Mouse (Mus musculus) heart, embryonic 14.5 days (tissue): ENCODE data around the gene Zfp112. TPM values are rescaled to one million over a fixed set of nuclear protein-coding genes. Genes with fewer than 3 reads are reported as not detected.

Experiments used
- ATAC-seq: fragments of 200-750 bp; cut with Nextera tagmentation; 2 replicates; pipeline ENCODE4 v1.8.0; 2017; ENCODE audit warnings: low read depth, moderate TSS enrichment; ENCODE audit not compliant: insufficient number of reproducible peaks, insufficient read depth, low FRiP score
- H3K27ac ChIP-seq, 2 experiments: fragments of 200-500 bp in 1 of 2; fragments of 300-500 bp in 1 of 2; sonication (generic) in 1 of 2; replicated peaks in 1 of 2; 2 replicates each; pipeline ENCODE4 v1.5.1; 2012 to 2014; ENCODE audit warnings: low read depth in 2 of 2, low read length in 2 of 2, control low read depth in 1 of 2, mild to moderate bottlenecking in 1 of 2, mixed read lengths in 1 of 2; ENCODE audit not compliant: control insufficient read depth in 1 of 2, insufficient read depth in 1 of 2
- H3K27me3 ChIP-seq: fragments of 300-500 bp; sonication (generic); 2 replicates; pipeline ENCODE4 v1.6.1; 2014; ENCODE audit warnings: mild to moderate bottlenecking, low read length, control low read depth; ENCODE audit not compliant: control insufficient read depth, insufficient read depth
- H3K36me3 ChIP-seq: fragments of 300-500 bp; sonication (generic); 2 replicates; pipeline ENCODE4 v1.6.1; 2014; ENCODE audit warnings: mild to moderate bottlenecking, control low read depth, low read length, mixed read lengths; ENCODE audit not compliant: control insufficient read depth, insufficient read depth
- H3K4me1 ChIP-seq, 2 experiments: fragments of 200-500 bp in 1 of 2; fragments of 300-500 bp in 1 of 2; sonication (generic) in 1 of 2; 2 replicates each; pipeline ENCODE4 v1.6.1; 2012 to 2014; ENCODE audit warnings: low read length in 2 of 2, control low read depth in 1 of 2, mixed read lengths in 1 of 2; ENCODE audit not compliant: control insufficient read depth in 2 of 2, insufficient read depth in 2 of 2
- H3K4me2 ChIP-seq: fragments of 300-500 bp; sonication (generic); 2 replicates; pipeline ENCODE4 v1.6.1; 2014; ENCODE audit warnings: mild to moderate bottlenecking, low read length
- H3K4me3 ChIP-seq, 2 experiments: fragments of 200-500 bp in 1 of 2; fragments of 300-500 bp in 1 of 2; sonication (generic) in 1 of 2; 2 replicates each; pipeline ENCODE4 v1.5.1; 2012 to 2014; ENCODE audit warnings: low read length in 2 of 2, mild to moderate bottlenecking in 2 of 2, control low read depth in 1 of 2, low read depth in 1 of 2, moderate library complexity in 1 of 2; ENCODE audit not compliant: control insufficient read depth in 1 of 2, insufficient read depth in 1 of 2
- H3K9ac ChIP-seq: fragments of 300-500 bp; sonication (generic); 2 replicates; pipeline ENCODE4 v1.6.1; 2014; ENCODE audit warnings: mild to moderate bottlenecking, low read length
- H3K9me3 ChIP-seq: fragments of 300-500 bp; sonication (generic); 2 replicates; pipeline ENCODE4 v1.6.1; 2016; ENCODE audit warnings: low read length, control low read depth; ENCODE audit not compliant: control insufficient read depth
- WGBS: fragments of 180-500 bp; shearing (Covaris S2); extraction: QIAGEN DNeasy Blood & Tissue Kit; methylation state at CpG from one replicate; pipeline ENCODE4 v1.1.7; 2014; 5-methylcytosine and 5-hydroxymethylcytosine counted together
- polyA plus RNA-seq: library from polyadenylated mRNA; unstranded; fragments of >200 nt; fragmentation: Nextera tagmentation; extraction: Ambion mirVana; gene quantifications from 2 replicates; pipeline ENCODE4 v1.2.1, GENCODE M21; 2014

Gene Zfp112
- polyA plus RNA-seq, 1 experiment from 2014 or later, result 5.3 TPM

DNA sequence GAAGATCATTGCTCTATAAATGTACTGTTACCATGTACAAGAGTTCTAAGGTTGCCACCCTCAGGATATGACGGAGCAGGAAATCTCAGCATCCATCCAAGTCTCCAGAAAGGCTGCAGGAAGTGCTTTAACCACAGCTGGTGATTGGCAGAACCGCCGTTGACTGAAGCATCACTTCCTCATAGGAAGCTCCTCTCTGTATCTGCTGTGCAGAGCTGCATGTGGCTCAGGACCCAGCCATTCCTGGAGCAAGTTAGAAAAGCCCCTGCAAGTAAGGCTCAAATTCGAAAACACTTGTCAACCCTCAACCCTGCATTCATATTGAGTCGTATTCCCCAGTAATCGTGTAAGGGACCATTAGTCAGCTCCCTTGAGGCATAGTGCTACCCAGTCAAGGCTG lies 30.5 kb downstream of the Zfp112 start:
- peaks cover 46% of the 10 kb centered on the region for H3K36me3 ChIP-seq
- no peaks in the 10 kb centered on the region for H3K4me1 ChIP-seq
- no peak overlapping the region for H3K4me3 ChIP-seq
- 89% methylated on average over 6 of the region's 6 CpGs for WGBS
- H3K27ac ChIP-seq, result no peak overlapping the region
- H3K9me3 ChIP-seq, result no peaks in the 10 kb centered on the region
- no peak for ATAC-seq
- H3K9ac ChIP-seq, result no peak overlapping the region
- no peak overlapping the region for H3K4me2 ChIP-seq
- no peaks in the 10 kb centered on the region for H3K27me3 ChIP-seq

DNA sequence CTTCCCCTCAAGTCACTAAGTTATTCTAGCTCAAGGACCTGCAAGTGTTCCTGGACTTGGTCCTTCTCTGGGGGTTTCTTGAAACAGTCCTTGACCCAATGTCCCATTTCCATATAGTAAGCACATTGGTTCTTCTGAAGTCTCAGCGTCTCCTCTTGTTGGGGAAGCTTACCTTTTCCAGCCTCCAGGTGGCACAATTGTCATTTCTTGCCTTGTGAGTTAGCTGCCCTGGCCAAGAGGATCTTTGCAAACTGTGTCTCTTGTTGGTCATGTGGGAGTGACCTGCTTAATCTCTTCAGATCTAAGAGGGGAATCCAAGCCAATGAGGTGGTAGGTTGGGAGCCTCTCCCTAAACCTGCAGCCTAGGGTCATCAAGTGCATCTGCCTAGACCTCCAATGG lies 41.2 kb downstream of the Zfp112 start:
- no peaks in the 10 kb centered on the region for H3K27me3 ChIP-seq
- no peak overlapping the region for H3K4me2 ChIP-seq
- whole genome bisulfite sequencing, result 3% methylated on average over 1 of the region's 1 CpGs
- no peaks in the 10 kb centered on the region for H3K36me3 ChIP-seq
- H3K9ac ChIP-seq, result no peak overlapping the region
- H3K4me1 ChIP-seq, result no peaks in the 10 kb centered on the region
- no peak for ATAC-seq
- no peak overlapping the region for H3K27ac ChIP-seq
- peaks cover 3% of the 10 kb centered on the region; the same call in 1 of the 2 replicates for H3K9me3 ChIP-seq
- H3K4me3 ChIP-seq, result no peak overlapping the region

DNA sequence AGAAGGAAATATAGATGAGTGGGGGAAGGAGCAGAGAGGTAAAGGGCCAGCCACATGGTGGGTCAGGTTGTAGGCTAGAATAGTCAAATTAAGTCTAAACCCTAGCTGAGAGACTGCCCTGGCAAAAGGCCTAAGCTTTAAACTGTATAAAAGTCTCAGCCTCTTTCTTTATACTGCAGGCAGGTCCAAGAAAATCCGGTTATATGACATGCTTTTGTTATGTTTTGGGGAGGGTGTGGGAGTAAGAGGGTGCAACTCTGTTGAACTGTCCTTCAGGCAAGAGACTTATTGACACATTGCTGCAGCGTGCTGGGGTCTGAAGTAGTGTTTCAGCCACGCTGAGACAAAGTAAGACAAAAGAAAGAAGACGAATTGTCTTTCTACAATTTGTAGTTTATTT lies 60.1 kb downstream of the Zfp112 start:
- Histone ChIP-seq H3K27ac (no peak overlapping the region), H3K4me2 (no peak overlapping the region), H3K4me1 (no peaks in the 10 kb centered on the region), H3K4me3 (no peak overlapping the region), H3K9me3 (no peaks in the 10 kb centered on the region), H3K27me3 (no peaks in the 10 kb centered on the region), H3K36me3 (no peaks in the 10 kb centered on the region), H3K9ac (no peak overlapping the region)
- 53% methylated on average over 4 of the region's 4 CpGs for WGBS
- no peak for ATAC-seq

DNA sequence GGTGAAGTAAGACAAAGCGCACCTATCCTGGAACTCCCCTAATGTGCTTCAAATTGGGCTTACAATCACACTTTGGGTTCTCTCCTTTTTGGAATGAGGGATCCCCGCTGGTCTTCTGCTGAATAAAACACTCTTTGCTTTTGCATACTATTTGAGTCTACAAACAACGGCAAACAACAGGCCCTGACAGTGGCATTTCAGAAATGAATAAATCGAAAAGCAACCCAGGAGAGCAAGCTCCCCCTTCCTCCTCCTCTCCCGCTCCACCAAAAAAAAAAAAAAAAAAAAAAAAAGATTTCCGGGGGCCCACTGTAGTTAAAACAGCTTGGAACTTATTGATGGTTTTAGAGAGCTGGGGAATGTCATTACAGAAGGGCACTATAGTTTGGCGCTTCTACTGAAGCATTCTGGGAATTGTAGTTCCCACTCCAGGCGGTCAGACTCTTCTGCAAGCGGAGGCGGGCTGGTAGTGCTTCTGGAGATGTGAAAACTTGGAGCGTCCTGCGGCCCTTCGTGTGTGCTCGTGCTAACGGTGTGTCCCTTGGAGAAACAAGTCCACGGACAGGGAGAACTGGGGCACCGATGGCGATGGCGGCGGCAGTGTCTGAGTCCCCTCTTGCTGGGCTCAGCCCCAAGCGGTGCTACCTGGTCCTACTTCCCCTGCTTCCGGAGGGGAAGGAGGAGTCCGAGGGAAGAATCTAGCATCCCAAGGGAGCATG lies 62.7 kb downstream of the Zfp112 start, which contains the start of gene Zfp114:
Gene Zfp114 (plus strand): TSS at position 443 of the 719 bp plus-strand sequence.
- Histone ChIP-seq H3K9me3 (no peaks in the 10 kb centered on the region), H3K9ac (peak within 1 kb of the TSS; percentile 77), H3K4me3 (peak within 1 kb of the TSS; percentile 63 to 88), H3K27me3 (no peaks in the 10 kb centered on the region), H3K36me3 (no peaks in the 10 kb centered on the region), H3K27ac (peak within 1 kb of the TSS in 1 of 2 experiments; percentile 66; a peak in 1 of 4 replicates), H3K4me2 (peak within 1 kb of the TSS; percentile 64), H3K4me1 (peaks cover 2 to 6% of the 10 kb centered on the region in 2 experiments; a peak in 2 of 4 replicates)
- 12% methylated on average over 23 of the region's 23 CpGs for whole genome bisulfite sequencing
- peak; percentile 56; the same call in 1 of the 2 replicates for ATAC-seq

DNA sequence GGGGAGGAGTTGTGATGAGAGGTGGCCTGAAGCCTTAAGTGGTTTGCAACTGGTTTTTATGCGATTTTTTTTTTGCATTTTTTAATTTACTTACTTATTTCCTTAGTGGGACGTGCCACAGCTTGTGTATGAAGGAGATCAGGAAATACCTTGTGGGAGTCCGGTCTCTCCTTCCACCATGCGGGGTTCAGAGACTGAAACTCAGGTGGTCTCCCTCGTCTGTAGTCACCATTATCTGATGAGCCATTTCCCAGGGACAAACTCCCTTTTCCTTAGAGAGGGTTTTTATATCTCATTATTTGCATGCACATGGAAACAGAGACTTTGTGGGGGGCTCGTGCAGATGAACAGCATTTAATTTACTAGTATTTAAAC lies 63.2 kb downstream of the Zfp112 start:
- H3K4me3 ChIP-seq, result peak overlapping the region; percentile 63 to 88
- H3K4me1 ChIP-seq, result peaks cover 2 to 6% of the 10 kb centered on the region in 2 experiments; a peak in 2 of 4 replicates
- H3K36me3 ChIP-seq, result no peaks in the 10 kb centered on the region
- H3K9ac ChIP-seq, result peak overlapping the region; percentile 77
- H3K27ac ChIP-seq, result 0 out of 4 replicates have a peak overlapping the region, but pooled peaks of 1 of the 2 experiments have one; percentile 66
- no peaks in the 10 kb centered on the region for H3K9me3 ChIP-seq
- H3K27me3 ChIP-seq, result no peaks in the 10 kb centered on the region
- peak overlapping the region; percentile 64 for H3K4me2 ChIP-seq
- WGBS, result 49% methylated on average over 6 of the region's 6 CpGs
- no peak for ATAC-seq

Other genes with a start within 250 kb of the Zfp112 start
- not detected in 2 replicates for gene Vmn1r177, start 245.9 kb upstream of the Zfp112 start, polyA plus RNA-seq
- not detected in 2 replicates for gene Vmn1r178, start 220.3 kb upstream of the Zfp112 start, polyA plus RNA-seq
- gene Vmn1r179, start 185.3 kb upstream of the Zfp112 start, polyA plus RNA-seq, result not detected in 2 replicates
- gene Vmn1r180, start 161.7 kb upstream of the Zfp112 start, polyA plus RNA-seq, result not detected in 2 replicates
- not detected in 2 replicates for gene Vmn1r181, start 137.7 kb upstream of the Zfp112 start, polyA plus RNA-seq
- gene V1rd19, start 110.6 kb upstream of the Zfp112 start, polyA plus RNA-seq, result not detected in 2 replicates
- gene Vmn1r183, start 59.1 kb upstream of the Zfp112 start, polyA plus RNA-seq, result not detected in 2 replicates
- gene Zfp180, start 30.4 kb upstream of the Zfp112 start, polyA plus RNA-seq, result 13.5 and 14.8 TPM in 2 replicates
- gene Zfp235, start 21.9 kb downstream of the Zfp112 start, polyA plus RNA-seq, result 8.7 and 9.3 TPM in 2 replicates
- gene Zfp114, start 62.7 kb downstream of the Zfp112 start, polyA plus RNA-seq, result 3.2 and 3.3 TPM in 2 replicates
- 6.6 and 7.1 TPM in 2 replicates for gene Zfp111, start 99.1 kb downstream of the Zfp112 start, polyA plus RNA-seq
- 2.3 and 3.4 TPM in 2 replicates for gene Zfp109, start 125.2 kb downstream of the Zfp112 start, polyA plus RNA-seq
- gene Zfp108, start 142.5 kb downstream of the Zfp112 start, polyA plus RNA-seq, result 2.2 and 2.5 TPM in 2 replicates
- gene Zfp93, start 158.1 kb downstream of the Zfp112 start, polyA plus RNA-seq, result 5.0 and 6.5 TPM in 2 replicates
- gene Zfp61, start 188.9 kb downstream of the Zfp112 start, polyA plus RNA-seq, result 12.9 and 15.9 TPM in 2 replicates
- 4.5 and 6.3 TPM in 2 replicates for gene Zfp94, start 204.4 kb downstream of the Zfp112 start, polyA plus RNA-seq
- not detected in 2 replicates for gene Tescl, start 221.6 kb downstream of the Zfp112 start, polyA plus RNA-seq
- gene Lypd5, start 236.9 kb downstream of the Zfp112 start, polyA plus RNA-seq, result not detected in 2 replicates